Mouse (Mus musculus): ENCODE results near the gene Atp2a2. TPM values are rescaled to one million over a fixed set of nuclear protein-coding genes. Genes with fewer than 3 reads are reported as not detected.
A peak's percentile ranks its signal among the peaks of the same experiment; 100 is the strongest.

Atp2a2 gene
- total RNA-seq (2015), result 72.8 and 78.3 TPM in 2 replicates
- 98.4 and 99.1 TPM in 2 replicates for total RNA-seq (2017)

- peak; percentile 90 for ATAC-seq (replicated peaks; ENCODE audit: poor library complexity)
Observed at GRCm38 (mm10) chr5:122502077-122502941, at the start of gene Atp2a2. TSS of gene Atp2a2 (minus strand) at chr5:122502225.

- no peak for ATAC-seq (replicated peaks; ENCODE audit: poor library complexity)
Observed at GRCm38 (mm10) chr5:122550460-122550859, 48.4 kb upstream of the Atp2a2 start.

GRCm38 (mm10) chr5:122548671-122549070 lies 46.6 kb upstream of the Atp2a2 start:
- ATAC-seq (replicated peaks; ENCODE audit: poor library complexity), result no peak

GRCm38 (mm10) chr5:122547810-122548209 lies 45.8 kb upstream of the Atp2a2 start:
- no peak for ATAC-seq (replicated peaks; ENCODE audit: poor library complexity)

- ATAC-seq (replicated peaks; ENCODE audit: poor library complexity), result peak; percentile 79
Observed at GRCm38 (mm10) chr5:122547251-122547714, 45.3 kb upstream of the Atp2a2 start.

- ATAC-seq (replicated peaks; ENCODE audit: poor library complexity), result no peak
Observed at GRCm38 (mm10) chr5:122543392-122543791, 41.4 kb upstream of the Atp2a2 start.

GRCm38 (mm10) chr5:122541871-122542270 lies 39.8 kb upstream of the Atp2a2 start:
- ATAC-seq (replicated peaks; ENCODE audit: poor library complexity), result no peak

GRCm38 (mm10) chr5:122538077-122538476 lies 36.1 kb upstream of the Atp2a2 start:
- peak; percentile 71 for ATAC-seq (replicated peaks; ENCODE audit: poor library complexity)

GRCm38 (mm10) chr5:122537654-122538053 lies 35.6 kb upstream of the Atp2a2 start:
- no peak for ATAC-seq (replicated peaks; ENCODE audit: poor library complexity)

GRCm38 (mm10) chr5:122533884-122534283 lies 31.9 kb upstream of the Atp2a2 start:
- ATAC-seq (replicated peaks; ENCODE audit: poor library complexity), result no peak

- ATAC-seq (replicated peaks; ENCODE audit: poor library complexity), result no peak
Observed at GRCm38 (mm10) chr5:122529913-122530604, 28.0 kb upstream of the Atp2a2 start.

- no peak for ATAC-seq (replicated peaks; ENCODE audit: poor library complexity)
Observed at GRCm38 (mm10) chr5:122529316-122529715, 27.3 kb upstream of the Atp2a2 start.

- no peak for ATAC-seq (replicated peaks; ENCODE audit: poor library complexity)
Observed at GRCm38 (mm10) chr5:122528591-122528990, 26.6 kb upstream of the Atp2a2 start.

GRCm38 (mm10) chr5:122527761-122528160 lies 25.7 kb upstream of the Atp2a2 start:
- ATAC-seq (replicated peaks; ENCODE audit: poor library complexity), result no peak

GRCm38 (mm10) chr5:122526878-122527730 lies 25.1 kb upstream of the Atp2a2 start:
- no peak for ATAC-seq (replicated peaks; ENCODE audit: poor library complexity)

- ATAC-seq (replicated peaks; ENCODE audit: poor library complexity), result no peak
Observed at GRCm38 (mm10) chr5:122526405-122526804, 24.4 kb upstream of the Atp2a2 start.

GRCm38 (mm10) chr5:122525238-122525931 lies 23.4 kb upstream of the Atp2a2 start:
- ATAC-seq (replicated peaks; ENCODE audit: poor library complexity), result no peak

GRCm38 (mm10) chr5:122524854-122525237 lies 22.8 kb upstream of the Atp2a2 start:
- ATAC-seq (replicated peaks; ENCODE audit: poor library complexity), result no peak

- no peak for ATAC-seq (replicated peaks; ENCODE audit: poor library complexity)
Observed at GRCm38 (mm10) chr5:122524244-122524643, 22.2 kb upstream of the Atp2a2 start.

- no peak for ATAC-seq (replicated peaks; ENCODE audit: poor library complexity)
Observed at GRCm38 (mm10) chr5:122521130-122521473, 19.1 kb upstream of the Atp2a2 start.
